Mouse (Mus musculus) B cell, adult 2 months (primary cell): ENCODE data around the gene Cxcr1.
A peak's percentile ranks its signal among the peaks of the same experiment; 100 is the strongest.

Experiments
- DNase-seq, 2 experiments: peaks; one replicate each; pipeline ENCODE4 v3.0.0; 2022

Cxcr1 gene

GRCm38 (mm10) chr1:74194445-74194844, at the start of gene Cxcr1:
Gene Cxcr1, minus strand, starts transcription at chr1:74194631.
- DNase-seq = no peak

DNA sequence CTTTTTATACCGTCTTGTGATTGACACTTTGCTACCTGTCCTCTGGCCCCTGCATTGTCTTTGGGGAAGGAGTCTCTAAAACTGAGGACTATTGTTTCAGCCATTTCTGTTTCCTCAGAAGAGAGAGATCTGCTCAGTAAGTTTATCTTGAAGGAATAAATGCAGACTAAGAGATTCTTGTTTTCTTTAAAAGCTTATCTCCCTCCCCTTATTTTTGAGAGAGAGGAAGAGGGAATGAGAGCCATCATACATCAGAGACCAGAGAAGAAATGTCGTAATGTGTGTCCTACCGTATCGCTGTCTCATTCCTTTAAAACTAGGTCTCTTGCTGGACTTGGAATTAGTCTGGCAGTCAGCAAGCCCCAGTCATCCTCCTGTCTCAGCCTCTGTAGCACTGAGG, 46.4 kb upstream of the Cxcr1 start:
- no peak for DNase-seq

- no peak for DNase-seq
Observed at GRCm38 (mm10) chr1:74240311-74240710, 45.9 kb upstream of the Cxcr1 start.

- DNase-seq = peak; percentile 19 to 34
Observed at GRCm38 (mm10) chr1:74239618-74240017, 45.2 kb upstream of the Cxcr1 start.

- peak in 1 of 2 experiments; percentile 5 for DNase-seq
Observed at GRCm38 (mm10) chr1:74239162-74239561, 44.7 kb upstream of the Cxcr1 start.

GRCm38 (mm10) chr1:74238136-74238535, 43.7 kb upstream of the Cxcr1 start:
- peak in 1 of 2 experiments; percentile 63 for DNase-seq

GRCm38 (mm10) chr1:74237671-74238070, 43.2 kb upstream of the Cxcr1 start:
- no peak for DNase-seq

DNA sequence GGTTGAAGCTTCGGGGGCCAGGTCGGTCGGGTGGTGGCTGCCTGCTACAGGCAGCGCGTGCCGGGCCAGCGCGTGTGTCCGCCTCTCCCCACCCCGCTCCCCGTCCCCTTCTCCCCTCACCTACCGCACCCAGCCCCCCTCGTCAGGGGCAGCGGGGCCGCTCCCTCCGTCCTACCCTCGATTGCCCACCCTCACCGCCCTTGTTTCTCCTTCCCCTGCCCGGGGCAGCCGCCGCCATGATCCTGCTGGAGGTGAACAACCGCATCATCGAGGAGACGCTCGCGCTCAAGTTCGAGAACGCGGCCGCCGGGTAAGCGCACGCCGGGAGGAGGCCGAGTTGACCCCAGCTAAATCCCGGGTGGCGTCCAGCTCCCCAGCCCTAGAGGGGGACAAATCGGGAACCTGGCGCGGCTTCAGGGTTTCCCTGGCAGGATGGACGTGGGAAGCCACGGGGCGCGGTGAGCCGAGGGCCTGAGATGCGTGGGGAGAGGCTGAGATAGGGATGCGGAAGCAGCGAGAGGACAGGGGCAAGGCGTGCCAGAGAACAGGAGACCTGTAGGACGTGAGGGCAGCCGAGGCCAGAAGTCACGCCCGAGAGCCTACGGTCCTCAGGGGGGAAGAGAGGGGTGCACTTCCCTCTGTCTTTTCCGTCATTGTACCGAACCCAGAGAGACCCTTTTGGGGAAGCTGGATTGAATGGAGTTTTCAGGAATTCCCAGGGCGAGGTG, 42.3 kb upstream of the Cxcr1 start:
- peak; percentile 50 to 54 for DNase-seq

- peak; percentile 99 for DNase-seq
Observed at GRCm38 (mm10) chr1:74235938-74236589, 41.6 kb upstream of the Cxcr1 start, which contains the start of gene Arpc2. Gene Arpc2, plus strand, starts transcription at chr1:74236084.

- no peak for DNase-seq
Observed at GRCm38 (mm10) chr1:74230992-74231391, 36.6 kb upstream of the Cxcr1 start.

GRCm38 (mm10) chr1:74229942-74230341, 35.5 kb upstream of the Cxcr1 start:
- DNase-seq = no peak

DNA sequence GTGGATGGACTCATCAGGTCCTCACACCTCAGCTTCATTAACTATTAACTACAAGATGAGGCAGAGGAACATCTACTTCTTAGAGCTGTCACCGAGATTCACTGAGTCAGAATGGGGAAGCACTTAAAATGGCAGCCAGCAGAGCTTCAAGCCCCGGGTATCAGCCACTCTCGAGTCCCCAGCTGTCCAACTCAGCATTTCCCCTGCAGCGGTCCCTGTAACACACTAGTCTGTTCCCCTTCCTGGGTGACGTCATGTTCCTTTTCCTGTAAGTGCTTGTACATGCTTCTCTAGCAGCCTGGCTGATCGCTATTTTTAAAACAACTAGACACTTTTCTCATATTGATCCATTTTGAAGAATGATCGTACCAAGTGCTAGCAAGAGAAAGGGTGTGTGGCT, 32.9 kb upstream of the Cxcr1 start:
- DNase-seq = peak; percentile 76 to 81

DNA sequence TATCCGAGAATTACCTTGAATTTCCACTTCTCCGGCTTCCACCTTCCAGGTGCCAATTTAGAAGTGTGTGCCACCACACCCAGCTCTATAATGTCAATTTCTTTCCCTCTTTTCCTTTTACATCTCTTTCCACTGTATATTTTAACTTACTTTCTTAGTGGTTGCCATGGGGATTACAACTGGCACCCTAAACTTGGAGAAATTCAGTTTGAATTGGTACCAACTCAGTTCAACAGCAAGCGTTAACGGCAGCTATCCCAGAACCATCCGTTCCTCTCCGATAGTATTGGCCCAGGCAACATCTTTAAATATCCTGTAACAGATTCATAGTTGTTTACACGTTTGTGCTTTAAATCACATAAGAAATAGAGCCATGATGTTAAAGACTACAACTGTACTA, 25.5 kb upstream of the Cxcr1 start:
- no peak for DNase-seq

- DNase-seq = no peak
Observed at GRCm38 (mm10) chr1:74208941-74209340, 14.5 kb upstream of the Cxcr1 start.

DNA sequence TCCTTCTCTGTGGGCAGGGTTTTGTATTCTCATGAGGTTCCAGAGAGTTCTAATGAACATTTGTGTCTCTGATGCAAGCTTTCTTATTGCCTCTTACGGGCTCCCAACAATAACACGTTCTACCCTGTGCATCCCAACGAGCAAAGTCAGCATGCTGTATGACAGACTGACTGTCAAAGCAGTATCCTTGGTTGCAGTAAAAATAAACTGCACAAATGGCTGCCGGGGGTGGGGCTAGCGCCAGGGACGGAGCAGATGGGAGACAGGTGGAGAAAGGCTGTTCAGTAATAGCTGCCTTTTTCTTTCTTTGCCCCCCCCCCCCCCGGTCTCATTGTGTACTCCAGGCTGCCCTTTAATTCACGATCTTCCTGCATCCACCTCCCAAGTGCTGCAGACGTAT, 13.5 kb upstream of the Cxcr1 start:
- no peak for DNase-seq

- no peak for DNase-seq
Observed at GRCm38 (mm10) chr1:74206642-74207041, 12.2 kb upstream of the Cxcr1 start.

DNA sequence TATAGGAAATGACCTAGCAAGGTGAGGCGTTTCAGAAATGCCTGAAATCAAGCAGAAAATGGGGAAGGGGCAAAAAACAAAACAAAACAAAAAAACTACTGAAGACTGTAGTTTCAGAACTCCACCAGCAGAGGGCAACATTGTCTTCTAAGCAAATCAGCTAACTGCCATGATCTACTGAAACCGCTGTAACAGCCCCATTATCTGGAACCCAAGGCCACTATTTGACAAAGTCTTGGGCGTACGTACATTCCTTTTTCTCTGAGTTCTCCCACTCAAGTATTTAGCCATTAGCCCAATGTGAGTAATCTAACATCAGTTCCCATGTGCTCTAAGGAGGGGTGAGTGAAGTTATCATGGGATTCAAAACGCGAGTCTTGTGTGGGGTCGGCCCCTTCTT, 11.4 kb upstream of the Cxcr1 start:
- DNase-seq = peak; percentile 61

DNA sequence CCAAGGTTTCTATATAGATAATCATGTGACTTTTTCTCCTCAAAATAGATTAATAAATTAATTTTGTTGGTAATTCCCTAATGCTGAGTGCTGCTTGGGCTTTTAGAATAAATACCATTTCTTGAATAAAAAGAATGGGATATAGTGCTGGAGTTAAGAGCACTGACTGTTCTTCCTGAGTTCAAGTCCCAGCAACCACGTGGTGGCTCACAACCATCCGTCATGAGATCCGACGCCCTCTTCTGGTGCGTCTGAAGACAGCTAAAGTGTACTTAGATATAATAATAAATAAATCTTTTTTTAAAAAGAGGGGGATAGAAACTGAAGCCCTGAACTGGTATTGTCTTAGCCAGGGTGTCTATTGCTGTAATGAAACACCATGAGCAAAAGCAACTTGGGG, 9.0 kb upstream of the Cxcr1 start:
- DNase-seq = no peak

- peak; percentile 10 to 21 for DNase-seq
Observed at GRCm38 (mm10) chr1:74201048-74201844, 6.8 kb upstream of the Cxcr1 start.

DNA sequence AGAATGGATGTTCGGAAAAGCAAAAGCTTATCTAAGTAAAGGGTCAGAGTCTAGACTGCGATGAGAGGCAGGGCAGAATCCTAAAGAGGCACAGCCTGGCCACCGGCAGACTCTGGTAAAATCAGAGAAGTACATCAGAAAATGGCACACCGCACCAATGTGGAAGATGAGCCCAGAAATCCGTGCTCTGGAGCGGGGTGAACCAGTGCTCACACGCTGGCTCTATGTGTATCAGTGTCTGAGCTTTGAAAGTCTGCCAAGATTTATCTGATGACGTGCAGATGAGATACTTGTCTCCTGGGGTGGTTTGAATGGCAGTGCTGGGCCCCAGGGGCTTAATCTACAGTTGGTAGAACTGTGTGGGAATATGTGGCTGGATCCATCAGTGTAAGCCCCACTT, 4.6 kb upstream of the Cxcr1 start:
- DNase-seq = no peak

- DNase-seq = no peak
Observed at GRCm38 (mm10) chr1:74197726-74198470, 3.5 kb upstream of the Cxcr1 start.

DNA sequence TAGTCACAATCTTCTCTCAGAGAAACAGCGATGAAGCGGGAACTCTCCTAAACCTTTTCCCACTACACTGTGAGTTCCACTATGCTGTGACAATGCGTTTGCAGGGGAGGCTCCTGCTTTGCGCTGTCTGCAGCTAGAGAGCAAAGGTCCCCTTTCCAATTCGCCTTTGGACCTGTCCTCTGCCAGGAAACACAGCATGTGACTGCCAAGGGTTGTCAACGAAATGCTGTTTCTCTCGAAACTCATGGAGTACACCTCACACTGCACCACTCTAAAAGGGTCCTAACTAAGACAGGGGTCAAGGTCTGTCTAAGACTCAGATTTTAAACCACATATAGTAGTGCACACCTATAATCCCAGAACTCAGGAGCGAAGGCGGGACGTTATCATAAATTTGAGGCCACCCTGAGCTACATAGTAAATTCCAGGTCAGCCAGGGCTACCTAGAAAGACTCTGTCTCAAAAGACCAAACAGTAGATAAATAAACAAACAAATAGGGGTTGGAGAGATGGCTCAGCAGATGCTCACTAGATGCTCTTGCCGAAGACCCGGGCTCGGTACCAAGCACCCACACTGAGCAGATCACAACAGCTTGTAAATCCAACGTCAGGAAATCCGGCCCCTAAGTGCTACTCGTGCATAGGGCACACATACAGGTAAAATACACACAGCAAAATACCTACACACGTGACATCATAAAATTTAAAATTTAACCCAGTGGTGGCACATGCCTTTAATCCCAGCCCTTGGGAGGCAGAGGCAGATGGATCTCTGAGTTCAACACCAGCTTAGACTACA, 2.4 kb upstream of the Cxcr1 start:
- DNase-seq = no peak
